Mouse (Mus musculus) naive thymus-derived CD4-positive, alpha-beta T cell, adult 2 months (primary cell): Measurements from ENCODE around the gene Cdcp2.
"Not testable (repeated sequence)": the region's sequence is repeated elsewhere in the genome, so short reads cannot be mapped to it uniquely, and the experiment has no call there.

Experiments used
- DNase-seq: peaks from one replicate; pipeline ENCODE4 v3.0.0-alpha.2; 2011; ENCODE audit warnings: low read depth

Cdcp2 gene

GRCm38 (mm10) chr4:107094484-107095187 is 2.1 kb upstream of the Cdcp2 start:
- no peak for DNase-seq

GRCm38 (mm10) chr4:107096043-107096442 is 648 bp upstream of the Cdcp2 start:
- no peak for DNase-seq

GRCm38 (mm10) chr4:107097871-107098270 is 1.2 kb downstream of the Cdcp2 start:
- no peak for DNase-seq

GRCm38 (mm10) chr4:107098375-107098774 is 1.7 kb downstream of the Cdcp2 start:
- no peak for DNase-seq

GRCm38 (mm10) chr4:107098791-107099525 is 2.3 kb downstream of the Cdcp2 start:
- no peak for DNase-seq

GRCm38 (mm10) chr4:107102220-107102619 is 5.5 kb downstream of the Cdcp2 start:
- DNase-seq: no peak

GRCm38 (mm10) chr4:107106777-107107176 is 10.1 kb downstream of the Cdcp2 start:
- DNase-seq: no peak

GRCm38 (mm10) chr4:107108291-107108731 is 11.6 kb downstream of the Cdcp2 start:
- DNase-seq: no peak

- not testable (repeated sequence) for DNase-seq
Observed at GRCm38 (mm10) chr4:107109181-107109580, 12.5 kb downstream of the Cdcp2 start.

- no peak for DNase-seq
Observed at GRCm38 (mm10) chr4:107114278-107114677, 17.6 kb downstream of the Cdcp2 start.

GRCm38 (mm10) chr4:107117741-107118385 is 21.2 kb downstream of the Cdcp2 start:
- no peak for DNase-seq

- DNase-seq: no peak
Observed at GRCm38 (mm10) chr4:107119056-107119455, 22.4 kb downstream of the Cdcp2 start.

GRCm38 (mm10) chr4:107120676-107121075 is 24.0 kb downstream of the Cdcp2 start:
- no peak for DNase-seq

GRCm38 (mm10) chr4:107121165-107121943 is 24.7 kb downstream of the Cdcp2 start:
- DNase-seq: no peak

GRCm38 (mm10) chr4:107124376-107124775 is 27.7 kb downstream of the Cdcp2 start:
- no peak for DNase-seq

GRCm38 (mm10) chr4:107125101-107125500 is 28.4 kb downstream of the Cdcp2 start:
- no peak for DNase-seq

GRCm38 (mm10) chr4:107126389-107126788 is 29.7 kb downstream of the Cdcp2 start:
- DNase-seq: no peak

GRCm38 (mm10) chr4:107126891-107127524 is 30.3 kb downstream of the Cdcp2 start:
- no peak for DNase-seq

GRCm38 (mm10) chr4:107127901-107128669 is 31.4 kb downstream of the Cdcp2 start:
- no peak for DNase-seq

GRCm38 (mm10) chr4:107129373-107129772 is 32.7 kb downstream of the Cdcp2 start:
- DNase-seq: no peak

GRCm38 (mm10) chr4:107130534-107130933 is 33.8 kb downstream of the Cdcp2 start:
- DNase-seq: no peak
